Mouse (Mus musculus): ENCODE measurements around the gene Arhgef38. TPM values are rescaled to one million over a fixed set of nuclear protein-coding genes. Genes with fewer than 3 reads are reported as not detected.

Arhgef38 gene
- polyA plus RNA-seq, 1 experiment: not detected

DNA sequence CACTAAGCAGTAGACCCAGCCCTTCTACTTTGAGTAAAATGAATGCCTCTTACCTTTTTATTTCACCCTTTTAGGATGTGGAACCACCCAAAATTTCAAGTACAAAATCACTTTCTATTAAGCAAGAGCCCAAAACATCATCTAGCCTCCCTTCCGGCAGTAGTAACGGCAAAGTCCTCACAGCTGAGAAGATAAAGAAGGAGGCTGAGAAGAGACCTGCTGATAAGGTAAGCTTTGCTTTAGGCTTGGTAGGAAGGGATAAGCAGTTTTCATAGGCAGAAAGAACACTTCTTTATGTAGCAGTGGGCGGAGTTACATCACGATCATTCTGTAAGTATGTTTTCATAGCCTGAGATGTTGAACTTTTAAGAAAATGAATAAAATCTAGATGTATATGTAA is 136.4 kb downstream of the Arhgef38 start:
- 57% methylated on average over 4 of the region's 4 CpGs for WGBS
- H3K27ac ChIP-seq (ENCODE audit: control insufficient read depth, insufficient read depth, low read depth, low read length, poor library complexity): no peak overlapping the region
- H3K4me1 ChIP-seq (ENCODE audit: control insufficient read depth, insufficient read depth, low read length): peaks cover 2% of the 10 kb centered on the region
- H3K4me3 ChIP-seq (replicated peaks; ENCODE audit: control insufficient read depth, low read depth, low read length): no peak overlapping the region
- TF ChIP-seq CTCF (IDR thresholded peaks at IDR 0.05; ENCODE audit: control insufficient read depth, insufficient read depth, low read length) (no peak), POLR2A (IDR thresholded peaks at IDR 0.05; ENCODE audit: borderline replicate concordance, control insufficient read depth, low read depth, low read length) (no peak)

DNA sequence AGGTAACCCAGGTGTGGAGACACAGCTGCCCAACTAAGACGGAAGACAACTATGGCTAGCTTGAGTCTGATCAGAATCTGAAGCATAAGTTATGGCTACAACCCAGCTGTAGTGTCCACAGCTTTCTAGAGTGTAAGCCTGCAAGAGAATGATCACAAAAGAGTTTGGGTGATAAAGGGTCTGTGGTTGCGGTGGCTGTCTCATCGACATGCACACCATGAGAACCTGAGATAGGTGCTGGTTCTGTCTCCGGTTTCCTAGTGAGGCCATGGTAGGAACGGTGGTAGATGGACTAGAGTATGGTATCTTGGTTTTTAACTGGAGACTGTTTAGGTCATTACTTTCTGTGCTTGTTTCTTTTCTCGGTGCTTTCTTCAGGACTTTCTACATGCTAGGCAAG is 136.8 kb downstream of the Arhgef38 start:
- Histone ChIP-seq H3K27ac (ENCODE audit: control insufficient read depth, insufficient read depth, low read depth, low read length, poor library complexity) (no peak overlapping the region), H3K4me1 (ENCODE audit: control insufficient read depth, insufficient read depth, low read length) (peaks cover 2% of the 10 kb centered on the region), H3K4me3 (replicated peaks; ENCODE audit: control insufficient read depth, low read depth, low read length) (no peak overlapping the region)
- 68% methylated on average over 6 of the region's 6 CpGs for WGBS
- TF ChIP-seq CTCF (IDR thresholded peaks at IDR 0.05; ENCODE audit: control insufficient read depth, insufficient read depth, low read length) (no peak), POLR2A (IDR thresholded peaks at IDR 0.05; ENCODE audit: borderline replicate concordance, control insufficient read depth, low read depth, low read length) (no peak)

DNA sequence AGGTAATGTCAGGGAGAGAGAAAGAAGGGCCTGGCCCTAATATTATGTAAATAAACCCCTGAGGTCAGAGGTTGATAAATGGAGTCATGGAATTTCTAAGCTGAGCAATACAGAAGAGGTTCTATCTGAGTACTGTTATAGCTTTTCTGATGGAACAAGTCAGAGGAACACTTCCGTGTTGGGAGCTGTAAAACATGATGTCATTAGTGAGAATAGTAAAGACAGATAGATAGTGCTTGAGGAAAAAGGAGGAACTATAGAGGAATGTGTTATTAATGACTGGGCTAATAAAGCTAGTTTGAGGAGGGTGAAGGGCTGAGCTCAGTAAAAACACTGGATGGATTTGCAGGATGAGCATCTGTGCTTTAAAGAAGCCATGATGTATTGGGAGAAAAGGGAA is 140.4 kb downstream of the Arhgef38 start:
- WGBS: 53% methylated on average over 1 of the region's 1 CpGs
- TF ChIP-seq POLR2A (IDR thresholded peaks at IDR 0.05; ENCODE audit: borderline replicate concordance, control insufficient read depth, low read depth, low read length): no peak
- no peak for TF ChIP-seq CTCF (IDR thresholded peaks at IDR 0.05; ENCODE audit: control insufficient read depth, insufficient read depth, low read length)
- Histone ChIP-seq H3K27ac (ENCODE audit: control insufficient read depth, insufficient read depth, low read depth, low read length, poor library complexity) (no peak overlapping the region), H3K4me3 (replicated peaks; ENCODE audit: control insufficient read depth, low read depth, low read length) (no peak overlapping the region), H3K4me1 (ENCODE audit: control insufficient read depth, insufficient read depth, low read length) (peaks cover 2% of the 10 kb centered on the region)

DNA sequence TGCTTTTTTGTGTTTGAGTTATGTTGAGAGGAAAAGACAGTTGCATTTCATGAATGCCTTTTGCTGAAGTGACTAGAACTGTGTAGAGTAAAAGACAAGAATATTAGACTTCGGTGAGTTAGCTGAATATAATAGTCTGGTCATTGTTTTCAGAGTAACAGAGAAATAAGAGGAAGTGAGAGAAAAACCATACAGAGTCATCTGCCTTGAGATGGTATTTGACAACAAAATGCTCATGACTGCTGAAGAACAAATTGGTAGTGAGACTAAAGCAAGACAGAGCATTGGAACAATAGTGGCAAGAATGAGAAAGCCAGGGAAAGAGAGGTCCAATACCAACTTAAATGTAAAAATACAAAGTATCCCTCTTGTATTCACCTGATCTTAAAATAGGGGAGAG is 141.8 kb downstream of the Arhgef38 start:
- peak overlapping the region; percentile 38 for H3K4me3 ChIP-seq (replicated peaks; ENCODE audit: control insufficient read depth, low read depth, low read length)
- H3K27ac ChIP-seq (ENCODE audit: control insufficient read depth, insufficient read depth, low read depth, low read length, poor library complexity): no peak overlapping the region
- H3K4me1 ChIP-seq (ENCODE audit: control insufficient read depth, insufficient read depth, low read length): peaks cover 2% of the 10 kb centered on the region
- no peak for TF ChIP-seq CTCF (IDR thresholded peaks at IDR 0.05; ENCODE audit: control insufficient read depth, insufficient read depth, low read length)
- TF ChIP-seq POLR2A (IDR thresholded peaks at IDR 0.05; ENCODE audit: borderline replicate concordance, control insufficient read depth, low read depth, low read length): no peak
- WGBS: 7% methylated on average over 1 of the region's 1 CpGs

DNA sequence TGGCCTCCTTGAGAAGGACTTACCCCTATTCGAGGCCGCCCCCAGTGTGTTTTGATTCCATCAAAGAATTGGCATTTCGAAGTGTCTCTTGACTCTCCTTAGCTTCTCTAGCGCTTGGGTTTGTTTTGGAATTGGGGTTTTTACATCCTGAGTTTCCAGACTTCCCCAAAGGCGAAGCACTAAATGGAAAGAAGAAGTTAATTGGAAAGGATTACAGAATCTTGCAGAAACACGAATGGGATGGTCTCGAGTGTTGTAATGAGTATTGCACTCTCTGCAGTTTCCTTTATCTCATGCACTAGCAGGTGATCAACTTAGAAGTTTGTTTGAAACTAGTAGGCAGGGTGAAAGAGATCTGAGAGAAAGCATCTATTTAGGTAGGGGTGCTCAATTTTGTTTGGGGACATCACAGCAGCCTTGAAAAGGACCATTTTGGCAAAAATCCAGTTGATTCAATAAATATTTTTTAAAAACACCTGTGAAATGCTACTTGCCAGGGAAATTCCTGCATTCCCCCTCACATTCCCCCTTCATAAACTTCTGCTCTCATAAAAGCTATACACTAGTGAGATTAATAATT is 142.4 kb downstream of the Arhgef38 start:
- Histone ChIP-seq H3K27ac (ENCODE audit: control insufficient read depth, insufficient read depth, low read depth, low read length, poor library complexity) (peak overlapping the region; percentile 95), H3K4me1 (ENCODE audit: control insufficient read depth, insufficient read depth, low read length) (peaks cover 2% of the 10 kb centered on the region), H3K4me3 (replicated peaks; ENCODE audit: control insufficient read depth, low read depth, low read length) (peak overlapping the region; percentile 93)
- under 1% methylated on average over 7 of the region's 7 CpGs for WGBS
- TF ChIP-seq POLR2A (IDR thresholded peaks at IDR 0.05; ENCODE audit: borderline replicate concordance, control insufficient read depth, low read depth, low read length): no peak
- TF ChIP-seq CTCF (IDR thresholded peaks at IDR 0.05; ENCODE audit: control insufficient read depth, insufficient read depth, low read length): no peak

DNA sequence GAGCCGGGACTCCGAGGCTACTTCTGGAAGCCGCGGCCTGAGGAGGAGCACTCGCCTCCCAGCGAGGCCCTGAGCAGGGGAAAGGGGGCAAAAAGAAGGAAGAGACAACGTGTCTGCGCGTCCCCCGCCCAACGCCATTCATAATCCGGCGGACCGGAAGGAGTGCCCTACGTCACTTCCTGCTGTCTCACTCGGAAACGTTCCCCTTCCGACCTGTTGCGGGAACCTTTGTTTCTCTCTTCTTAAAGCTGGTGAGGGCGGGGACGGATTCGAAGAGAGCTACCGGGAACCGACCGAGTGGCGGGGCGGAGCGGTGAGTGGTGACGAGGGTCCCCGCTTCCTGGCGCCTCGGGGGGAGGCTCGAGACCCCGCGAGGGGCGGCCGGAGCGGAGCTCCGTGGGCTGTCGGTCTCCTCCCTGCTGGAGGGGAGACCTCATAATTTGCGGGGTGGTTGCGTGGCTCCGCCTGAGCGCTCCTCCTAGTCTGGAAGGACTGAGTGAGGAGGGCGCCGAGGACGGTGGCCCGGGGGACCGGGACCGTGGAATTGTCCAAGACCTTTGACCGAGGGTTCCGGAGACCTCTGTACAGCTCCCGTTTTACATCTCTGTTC is 143.0 kb downstream of the Arhgef38 start, which contains the start of the genes Ints12 and Gstcd:
Ints12 (plus strand) TSS at position 177 of the 610 bp plus-strand sequence.
Gstcd (minus strand) TSS at position 370 of the 610 bp plus-strand sequence.
- no peak for TF ChIP-seq CTCF (IDR thresholded peaks at IDR 0.05; ENCODE audit: control insufficient read depth, insufficient read depth, low read length)
- TF ChIP-seq POLR2A (IDR thresholded peaks at IDR 0.05; ENCODE audit: borderline replicate concordance, control insufficient read depth, low read depth, low read length): peak; percentile 84; the same call in 1 of the 2 replicates
- Histone ChIP-seq H3K4me3 (replicated peaks; ENCODE audit: control insufficient read depth, low read depth, low read length) (peak within 1 kb of the TSS; percentile 93), H3K27ac (ENCODE audit: control insufficient read depth, insufficient read depth, low read depth, low read length, poor library complexity) (peak within 1 kb of the TSS; percentile 95), H3K4me1 (ENCODE audit: control insufficient read depth, insufficient read depth, low read length) (peaks cover 2% of the 10 kb centered on the region)
- WGBS: under 1% methylated on average over 53 of the region's 53 CpGs

DNA sequence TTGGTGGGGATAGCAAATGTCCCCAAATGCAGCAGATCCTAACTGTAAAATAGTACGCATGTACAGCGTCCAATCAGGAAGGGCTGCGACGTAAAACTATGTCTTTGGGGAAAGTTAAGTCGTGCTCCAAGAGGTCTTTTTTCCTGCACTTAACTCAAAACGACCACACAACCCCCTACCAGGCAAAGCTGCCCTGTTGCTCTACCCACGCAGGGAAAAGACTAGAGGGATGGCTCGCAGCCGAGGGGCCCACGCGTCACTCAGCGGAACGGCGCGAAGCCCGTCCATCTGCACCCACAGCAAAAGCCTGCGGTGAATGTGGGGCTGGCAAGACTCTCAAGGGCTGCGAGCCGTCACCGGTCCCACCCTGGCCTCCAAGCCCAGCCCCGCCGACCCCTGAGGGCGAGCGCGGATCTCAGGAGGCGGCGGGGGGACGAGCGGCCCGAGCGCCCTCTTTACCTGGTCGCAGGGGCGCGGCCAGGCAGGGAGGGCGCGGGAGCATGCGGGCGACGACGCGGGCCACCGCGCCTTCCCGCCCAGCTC is 143.6 kb downstream of the Arhgef38 start:
- WGBS: under 1% methylated on average over 43 of the region's 44 CpGs
- TF ChIP-seq POLR2A (IDR thresholded peaks at IDR 0.05; ENCODE audit: borderline replicate concordance, control insufficient read depth, low read depth, low read length) (no peak), CTCF (IDR thresholded peaks at IDR 0.05; ENCODE audit: control insufficient read depth, insufficient read depth, low read length) (no peak)
- H3K4me3 ChIP-seq (replicated peaks; ENCODE audit: control insufficient read depth, low read depth, low read length): peak overlapping the region; percentile 93
- peak overlapping the region; percentile 95 for H3K27ac ChIP-seq (ENCODE audit: control insufficient read depth, insufficient read depth, low read depth, low read length, poor library complexity)
- peaks cover 2% of the 10 kb centered on the region for H3K4me1 ChIP-seq (ENCODE audit: control insufficient read depth, insufficient read depth, low read length)

DNA sequence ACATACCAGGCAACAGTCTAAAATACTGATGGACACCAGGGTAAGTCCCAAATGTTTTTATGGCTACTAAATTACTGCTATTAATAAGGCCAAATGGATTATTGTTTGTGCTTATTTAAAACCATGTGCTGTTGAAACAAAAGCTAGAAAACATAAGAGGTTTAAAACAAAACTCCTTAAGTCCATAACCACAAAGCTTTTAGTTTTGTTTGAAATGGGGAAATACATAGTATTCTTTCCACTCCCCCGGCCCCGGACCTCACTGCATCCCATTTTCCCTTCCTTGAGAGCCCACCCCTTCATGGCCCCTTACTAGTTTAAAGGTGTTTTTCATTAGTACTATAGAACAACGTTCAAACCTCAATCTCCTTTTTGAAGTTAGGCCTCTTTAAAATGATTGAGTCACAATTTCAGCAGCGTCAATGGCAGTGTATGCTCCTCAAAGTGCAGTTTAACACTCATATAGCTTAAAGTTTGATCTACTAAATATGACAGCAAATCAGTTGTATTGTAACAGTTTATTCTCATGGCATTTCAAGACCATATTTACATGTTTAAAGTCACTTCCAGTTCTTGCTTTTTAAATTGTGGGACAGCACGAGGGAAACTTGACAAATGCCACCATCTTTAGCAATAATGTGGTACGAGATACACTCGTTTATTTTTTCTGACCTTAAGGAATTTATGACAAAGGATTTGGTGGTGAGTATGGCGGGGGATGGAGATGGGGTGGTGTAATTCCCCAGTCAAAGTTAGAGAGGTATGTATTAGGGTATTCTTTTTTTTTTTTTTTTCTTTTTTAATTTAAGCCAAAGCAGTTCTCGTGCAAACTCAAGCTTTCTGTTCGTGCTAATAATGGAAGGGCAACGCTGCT is 144.3 kb downstream of the Arhgef38 start:
- no peak for TF ChIP-seq CTCF (IDR thresholded peaks at IDR 0.05; ENCODE audit: control insufficient read depth, insufficient read depth, low read length)
- no peak for TF ChIP-seq POLR2A (IDR thresholded peaks at IDR 0.05; ENCODE audit: borderline replicate concordance, control insufficient read depth, low read depth, low read length)
- Histone ChIP-seq H3K4me1 (ENCODE audit: control insufficient read depth, insufficient read depth, low read length) (peaks cover 2% of the 10 kb centered on the region), H3K27ac (ENCODE audit: control insufficient read depth, insufficient read depth, low read depth, low read length, poor library complexity) (no peak overlapping the region), H3K4me3 (replicated peaks; ENCODE audit: control insufficient read depth, low read depth, low read length) (peak overlapping the region; percentile 93)
- 2% methylated on average over 11 of the region's 11 CpGs for WGBS
